Mouse (Mus musculus): ENCODE results near the gene Clca3a2.
"Not testable (repeated sequence)": the region's sequence is repeated elsewhere in the genome, so short reads cannot be mapped to it uniquely, and the experiment has no call there.

GRCm38 (mm10) chr3:144747706-144748105 lies 71.6 kb downstream of the Clca3a2 start:
- TF ChIP-seq CTCF (IDR thresholded peaks at IDR 0.05); EP300 (IDR thresholded peaks at IDR 0.05; ENCODE audit: insufficient read depth, low read depth, low read length): not testable (repeated sequence)
